Mouse (Mus musculus) macrophage (primary cell): Measurements from ENCODE around the gene Lrrc4c. TPM values are rescaled to one million over a fixed set of nuclear protein-coding genes. Genes with fewer than 3 reads are reported as not detected.

Experiments used
- H3K27ac ChIP-seq: fragments of 350-480 bp; formaldehyde crosslinking; 2 replicates; pipeline ENCODE4 v1.9.0; 2021
- H3K36me3 ChIP-seq: fragments of 350-480 bp; formaldehyde crosslinking; 2 replicates; pipeline ENCODE4 v1.9.0; 2021; ENCODE audit errors: inconsistent target
- H3K4me3 ChIP-seq: fragments of 350-480 bp; formaldehyde crosslinking; 2 replicates; pipeline ENCODE4 v1.9.0; 2021; ENCODE audit errors: inconsistent target
- H3K79me2 ChIP-seq: fragments of 350-480 bp; formaldehyde crosslinking; 2 replicates; pipeline ENCODE4 v1.9.0; 2021; ENCODE audit errors: inconsistent target
- WGBS: methylation state at CpG from one replicate; pipeline ENCODE4 v1.1.7; 2026; ENCODE audit warnings: inconsistent platforms; ENCODE audit not compliant: missing documents; 5-methylcytosine and 5-hydroxymethylcytosine counted together
- polyA plus RNA-seq: library from polyadenylated mRNA; stranded (reverse); fragments of 250-400 nt; gene quantifications from 3 replicates; pipeline ENCODE4 v1.2.4, GENCODE M21; 2018; ENCODE audit warnings: inconsistent platforms

Lrrc4c gene
- polyA plus RNA-seq, 1 experiment from 2014 or later, result not detected

- Histone ChIP-seq H3K79me2 (no peaks in the 10 kb centered on the region), H3K4me3 (no peak overlapping the region), H3K27ac (no peak overlapping the region), H3K36me3 (no peaks in the 10 kb centered on the region)
- WGBS, result 86% methylated on average over 3 of the region's 3 CpGs
Observed at GRCm38 (mm10) chr2:97138454-97138853, 820.5 kb downstream of the Lrrc4c start.

GRCm38 (mm10) chr2:97151626-97152194 is 833.7 kb downstream of the Lrrc4c start:
- no peaks in the 10 kb centered on the region for H3K36me3 ChIP-seq
- WGBS, result 92% methylated on average over 3 of the region's 3 CpGs
- H3K4me3 ChIP-seq, result no peak overlapping the region
- no peaks in the 10 kb centered on the region for H3K79me2 ChIP-seq
- H3K27ac ChIP-seq, result no peak overlapping the region

GRCm38 (mm10) chr2:97165745-97166144 is 847.8 kb downstream of the Lrrc4c start:
- WGBS, result 82% methylated on average over 2 of the region's 2 CpGs
- Histone ChIP-seq H3K79me2 (no peaks in the 10 kb centered on the region), H3K27ac (no peak overlapping the region), H3K4me3 (no peak overlapping the region), H3K36me3 (no peaks in the 10 kb centered on the region)

- no peak overlapping the region for H3K4me3 ChIP-seq
Observed at GRCm38 (mm10) chr2:97178399-97178798, 860.4 kb downstream of the Lrrc4c start.

GRCm38 (mm10) chr2:97196968-97197606 is 879.1 kb downstream of the Lrrc4c start:
- WGBS, result 84% methylated on average over 4 of the region's 4 CpGs
- H3K4me3 ChIP-seq, result no peak overlapping the region
- no peaks in the 10 kb centered on the region for H3K36me3 ChIP-seq
- H3K79me2 ChIP-seq, result no peaks in the 10 kb centered on the region
- H3K27ac ChIP-seq, result no peak overlapping the region

More at GRCm38 (mm10) chr2:97178399-97178798, 860.4 kb downstream of the Lrrc4c start:
- H3K79me2 ChIP-seq, result no peaks in the 10 kb centered on the region
- H3K36me3 ChIP-seq, result no peaks in the 10 kb centered on the region
- H3K27ac ChIP-seq, result no peak overlapping the region
- 87% methylated on average over 4 of the region's 4 CpGs for WGBS

GRCm38 (mm10) chr2:97232966-97233365 is 915.0 kb downstream of the Lrrc4c start:
- H3K27ac ChIP-seq, result no peak overlapping the region
- 65% methylated on average over 3 of the region's 3 CpGs for WGBS
- no peaks in the 10 kb centered on the region for H3K79me2 ChIP-seq
- H3K36me3 ChIP-seq, result no peaks in the 10 kb centered on the region
- H3K4me3 ChIP-seq, result no peak overlapping the region

- no peaks in the 10 kb centered on the region for H3K36me3 ChIP-seq
- H3K79me2 ChIP-seq, result no peaks in the 10 kb centered on the region
- H3K4me3 ChIP-seq, result no peak overlapping the region
- 100% methylated on average over 1 of the region's 1 CpGs for WGBS
- H3K27ac ChIP-seq, result no peak overlapping the region
Observed at GRCm38 (mm10) chr2:97234074-97234473, 916.1 kb downstream of the Lrrc4c start.

- Histone ChIP-seq H3K27ac (no peak overlapping the region), H3K4me3 (no peak overlapping the region), H3K79me2 (no peaks in the 10 kb centered on the region), H3K36me3 (no peaks in the 10 kb centered on the region)
- WGBS, result 80% methylated on average over 1 of the region's 2 CpGs
Observed at GRCm38 (mm10) chr2:97274651-97275050, 956.7 kb downstream of the Lrrc4c start.

GRCm38 (mm10) chr2:97284986-97285385 is 967.0 kb downstream of the Lrrc4c start:
- H3K79me2 ChIP-seq, result no peaks in the 10 kb centered on the region
- H3K36me3 ChIP-seq, result no peaks in the 10 kb centered on the region
- no peak overlapping the region for H3K4me3 ChIP-seq
- no peak overlapping the region for H3K27ac ChIP-seq

- H3K4me3 ChIP-seq, result no peak overlapping the region
- 87% methylated on average over 3 of the region's 3 CpGs for WGBS
- no peaks in the 10 kb centered on the region for H3K79me2 ChIP-seq
- no peak overlapping the region for H3K27ac ChIP-seq
- H3K36me3 ChIP-seq, result no peaks in the 10 kb centered on the region
Observed at GRCm38 (mm10) chr2:97294216-97294615, 976.2 kb downstream of the Lrrc4c start.

- Histone ChIP-seq H3K79me2 (no peaks in the 10 kb centered on the region), H3K36me3 (no peaks in the 10 kb centered on the region), H3K27ac (no peak overlapping the region), H3K4me3 (no peak overlapping the region)
- WGBS, result 75% methylated on average over 2 of the region's 2 CpGs
Observed at GRCm38 (mm10) chr2:97299704-97300103, 981.7 kb downstream of the Lrrc4c start.

- Histone ChIP-seq H3K27ac (no peak overlapping the region), H3K4me3 (no peak overlapping the region), H3K36me3 (no peaks in the 10 kb centered on the region), H3K79me2 (no peaks in the 10 kb centered on the region)
- 71% methylated on average over 1 of the region's 1 CpGs for WGBS
Observed at GRCm38 (mm10) chr2:97318008-97318407, 1000.0 kb downstream of the Lrrc4c start.

- Histone ChIP-seq H3K36me3 (no peaks in the 10 kb centered on the region), H3K27ac (no peak overlapping the region), H3K4me3 (no peak overlapping the region), H3K79me2 (no peaks in the 10 kb centered on the region)
- 100% methylated on average over 1 of the region's 1 CpGs for WGBS
Observed at GRCm38 (mm10) chr2:97318536-97318935, 1000.6 kb downstream of the Lrrc4c start.

GRCm38 (mm10) chr2:97332084-97332682 is 1014.2 kb downstream of the Lrrc4c start:
- Histone ChIP-seq H3K36me3 (no peaks in the 10 kb centered on the region), H3K4me3 (no peak overlapping the region)
- 46% methylated on average over 1 of the region's 1 CpGs for WGBS

GRCm38 (mm10) chr2:97339627-97340026 is 1021.7 kb downstream of the Lrrc4c start:
- H3K79me2 ChIP-seq, result no peaks in the 10 kb centered on the region
- 82% methylated on average over 4 of the region's 4 CpGs for WGBS
- no peak overlapping the region for H3K4me3 ChIP-seq
- H3K36me3 ChIP-seq, result no peaks in the 10 kb centered on the region
- no peak overlapping the region for H3K27ac ChIP-seq

More at GRCm38 (mm10) chr2:97332084-97332682, 1014.2 kb downstream of the Lrrc4c start:
- Histone ChIP-seq H3K79me2 (no peaks in the 10 kb centered on the region), H3K27ac (no peak overlapping the region)
